Mouse (Mus musculus) layer of hippocampus, adult 8-10 months (tissue): ENCODE measurements around the gene Tbc1d1. TPM values are rescaled to one million over a fixed set of nuclear protein-coding genes. Genes with fewer than 3 reads are reported as not detected.

Experiments used
- DNase-seq, 2 experiments: peaks; one replicate each; pipeline ENCODE4 v3.0.0; 2022; ENCODE audit warnings: low spot score in 2 of 2
- total RNA-seq, 4 experiments: library from RNA; stranded (reverse); gene quantifications; 2 replicates each; pipeline ENCODE4 v1.2.4; 2022

Gene Tbc1d1
- total RNA-seq, 4 experiments from 2014 or later, result 26.0 to 30.5 (median 28.4) TPM

- DNase-seq, result no peak
Measured at GRCm38 (mm10) chr5:64274738-64275451, 118.8 kb downstream of the Tbc1d1 start.

GRCm38 (mm10) chr5:64277646-64278191, 121.6 kb downstream of the Tbc1d1 start:
- DNase-seq, result no peak

GRCm38 (mm10) chr5:64279668-64280067, 123.6 kb downstream of the Tbc1d1 start:
- no peak for DNase-seq

DNA sequence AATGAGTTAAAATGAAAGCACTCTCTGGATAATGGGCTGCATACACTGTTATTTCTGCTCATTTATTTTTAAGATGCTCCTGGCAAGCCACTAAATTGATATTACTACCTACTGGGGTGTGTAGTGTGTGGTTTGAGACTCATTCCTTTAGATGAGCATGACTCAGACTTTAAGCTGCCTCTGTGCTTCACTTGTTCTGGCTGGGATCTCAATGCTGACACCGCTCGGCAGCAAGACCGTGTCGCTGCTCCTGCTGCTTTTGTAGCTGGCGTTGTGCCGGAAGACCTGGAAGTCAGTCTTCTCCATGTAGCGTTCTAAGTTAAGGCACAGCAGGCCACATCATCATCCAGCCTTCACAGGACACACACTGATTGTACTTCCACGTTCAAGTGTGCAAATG, 124.1 kb downstream of the Tbc1d1 start:
- no peak for DNase-seq

- no peak for DNase-seq
Measured at GRCm38 (mm10) chr5:64280613-64281012, 124.5 kb downstream of the Tbc1d1 start.

DNA sequence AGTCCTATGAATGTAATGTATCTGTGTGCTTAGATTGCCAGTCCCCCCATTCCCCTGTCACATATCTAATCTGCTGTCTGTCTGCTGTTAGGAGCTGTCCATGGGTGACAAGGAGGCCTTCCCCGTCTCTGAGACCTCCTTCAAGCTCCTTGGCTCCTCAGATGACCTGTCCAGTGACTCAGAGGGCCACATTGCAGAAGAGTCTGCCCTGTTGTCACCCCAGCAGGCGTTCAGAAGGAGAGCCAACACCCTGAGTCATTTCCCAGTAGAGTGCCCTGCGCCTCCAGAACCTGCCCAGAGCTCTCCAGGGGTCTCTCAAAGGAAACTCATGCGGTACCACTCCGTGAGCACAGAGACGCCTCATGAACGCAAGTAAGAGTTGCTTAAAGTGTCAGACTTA, 125.6 kb downstream of the Tbc1d1 start:
- DNase-seq, result no peak

GRCm38 (mm10) chr5:64282594-64282993, 126.5 kb downstream of the Tbc1d1 start:
- DNase-seq, result no peak

- DNase-seq, result no peak
Measured at GRCm38 (mm10) chr5:64285289-64285688, 129.2 kb downstream of the Tbc1d1 start.

DNA sequence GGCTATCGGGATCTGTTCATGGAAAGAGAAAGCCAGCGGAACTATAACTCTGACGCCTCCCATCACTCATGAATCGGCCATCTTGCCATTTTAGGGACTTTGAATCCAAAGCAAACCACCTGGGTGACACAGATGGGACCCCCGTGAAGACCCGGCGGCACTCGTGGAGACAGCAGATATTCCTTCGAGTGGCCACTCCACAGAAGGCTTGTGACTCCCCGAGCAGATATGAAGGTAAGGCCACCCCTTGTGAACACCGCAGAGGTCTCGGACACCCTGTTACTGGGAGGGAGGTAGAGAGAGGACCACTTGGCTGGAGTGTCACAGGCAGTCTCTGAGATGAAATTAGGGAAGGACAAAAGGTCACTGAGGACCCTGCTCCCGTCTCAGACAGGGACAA, 129.7 kb downstream of the Tbc1d1 start:
- no peak for DNase-seq

DNA sequence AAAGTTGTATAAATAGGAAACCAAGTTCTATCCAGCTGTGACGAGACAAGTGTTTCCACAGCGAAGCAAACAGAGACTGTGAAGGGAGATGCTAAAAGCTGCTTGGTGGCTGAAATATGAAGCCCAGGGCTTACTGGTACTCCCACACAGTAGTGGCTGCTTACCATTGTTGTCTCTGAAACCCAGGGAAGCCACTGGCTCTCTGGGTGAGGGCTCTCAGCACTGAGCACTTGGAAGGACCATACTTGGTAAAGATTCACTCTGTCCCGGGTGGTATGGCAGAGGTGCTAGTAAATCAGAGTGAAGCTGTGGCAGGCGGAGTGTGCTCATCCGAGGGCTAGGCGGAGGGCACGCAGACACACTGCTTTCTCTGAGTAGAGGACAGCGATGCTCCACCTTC, 131.2 kb downstream of the Tbc1d1 start:
- DNase-seq, result no peak

DNA sequence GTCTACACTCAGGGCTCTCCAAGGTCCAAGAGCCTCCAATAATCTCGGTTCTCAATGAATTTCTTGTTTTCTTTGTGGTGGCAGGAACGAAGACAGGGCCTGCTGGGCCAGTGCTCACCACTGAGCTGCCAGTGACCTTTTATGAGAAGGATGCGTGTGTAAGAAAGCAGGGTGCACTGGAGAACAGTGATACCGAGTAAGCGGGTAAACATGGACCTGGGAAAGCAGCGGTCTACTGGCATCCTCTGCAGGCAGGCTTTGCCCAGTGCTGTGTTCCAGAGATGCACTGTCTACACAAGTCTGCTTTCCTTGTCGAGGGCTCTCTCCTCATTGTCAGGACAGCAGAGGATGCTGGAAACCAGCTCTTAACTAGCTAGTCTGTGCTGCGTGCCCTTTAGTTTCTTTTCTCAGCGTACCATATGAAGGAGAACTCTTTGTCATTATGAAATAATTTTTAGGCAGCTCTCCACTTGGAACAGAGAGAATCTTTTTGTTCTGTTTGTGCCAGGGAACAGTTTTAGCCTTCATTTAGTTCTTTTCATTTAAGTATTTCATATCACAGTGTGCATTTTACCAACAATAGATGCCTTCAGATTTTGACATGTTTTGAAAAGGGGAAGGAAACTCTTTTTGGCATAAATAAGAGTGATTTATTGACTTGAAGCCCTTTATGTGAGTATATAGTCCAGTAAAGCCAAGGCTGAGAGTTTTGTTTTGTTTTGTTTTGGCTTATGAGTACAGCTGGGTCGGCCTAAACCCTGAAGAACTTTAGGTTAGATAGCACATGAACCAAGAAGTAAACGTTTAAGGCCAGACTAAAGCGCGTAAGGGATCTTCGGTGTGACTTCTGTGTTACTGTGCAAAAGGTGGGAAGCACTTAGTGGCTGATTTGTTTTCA, 132.2 kb downstream of the Tbc1d1 start:
- no peak for DNase-seq

DNA sequence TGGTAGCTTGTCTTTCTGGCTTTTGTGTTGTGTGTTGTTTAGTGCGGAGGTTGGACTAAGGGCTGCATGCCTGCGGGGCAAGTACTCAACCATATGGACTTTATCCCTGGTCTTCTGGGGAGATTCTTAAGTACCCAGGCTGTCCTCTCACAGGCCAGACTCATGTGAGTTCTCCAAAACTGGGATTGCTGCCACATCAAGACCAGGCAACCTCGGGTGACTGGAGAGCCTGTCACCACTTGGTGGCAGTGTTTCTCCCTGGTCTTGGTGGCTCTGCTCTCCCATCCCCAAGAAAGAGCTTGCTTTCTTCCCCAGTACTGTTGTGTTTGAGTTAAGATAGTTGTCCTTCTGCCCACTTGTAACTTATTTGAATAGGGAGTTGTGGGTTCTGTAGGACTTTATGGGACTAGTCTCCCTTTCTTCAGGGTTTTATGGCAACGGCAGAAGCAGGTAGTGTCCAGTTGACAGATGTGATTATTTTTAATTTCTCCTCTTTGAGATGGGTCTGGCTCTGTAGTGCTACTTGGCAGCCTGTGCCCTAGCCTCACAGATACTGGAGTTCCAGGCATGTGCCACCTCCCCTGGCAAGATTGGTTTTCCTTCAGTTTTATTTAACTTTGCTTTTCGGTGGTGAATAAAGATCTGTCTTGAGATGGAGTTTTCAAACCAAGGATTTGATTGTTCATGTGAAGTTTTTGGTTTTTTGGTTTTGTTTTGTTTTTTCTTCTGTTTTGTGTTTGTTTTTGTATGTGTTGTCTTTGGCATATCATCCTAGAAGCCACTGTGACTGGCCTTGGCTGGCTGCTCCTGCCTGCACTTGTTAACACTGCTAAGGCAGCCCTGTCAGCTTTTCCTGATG, 133.3 kb downstream of the Tbc1d1 start:
- peak; percentile 77 to 79 for DNase-seq

DNA sequence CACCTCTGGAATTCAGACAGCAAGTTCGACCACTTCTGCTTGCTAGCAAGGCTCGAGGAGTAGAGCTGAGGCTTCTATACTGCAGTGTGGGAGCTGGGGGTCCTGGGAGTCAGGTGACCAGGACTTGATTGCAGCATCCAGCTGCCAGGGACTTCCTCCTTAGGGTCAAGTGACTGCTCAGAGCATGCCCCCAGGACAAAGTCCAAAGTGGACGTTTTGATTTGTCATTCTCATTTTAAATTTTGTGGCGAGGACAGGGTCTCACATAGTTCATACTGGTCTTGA, 133.9 kb downstream of the Tbc1d1 start:
- DNase-seq, result no peak

GRCm38 (mm10) chr5:64291657-64292056, 135.6 kb downstream of the Tbc1d1 start:
- no peak for DNase-seq

- no peak for DNase-seq
Measured at GRCm38 (mm10) chr5:64295621-64296020, 139.5 kb downstream of the Tbc1d1 start.

- DNase-seq, result no peak
Measured at GRCm38 (mm10) chr5:64296328-64296727, 140.2 kb downstream of the Tbc1d1 start.

DNA sequence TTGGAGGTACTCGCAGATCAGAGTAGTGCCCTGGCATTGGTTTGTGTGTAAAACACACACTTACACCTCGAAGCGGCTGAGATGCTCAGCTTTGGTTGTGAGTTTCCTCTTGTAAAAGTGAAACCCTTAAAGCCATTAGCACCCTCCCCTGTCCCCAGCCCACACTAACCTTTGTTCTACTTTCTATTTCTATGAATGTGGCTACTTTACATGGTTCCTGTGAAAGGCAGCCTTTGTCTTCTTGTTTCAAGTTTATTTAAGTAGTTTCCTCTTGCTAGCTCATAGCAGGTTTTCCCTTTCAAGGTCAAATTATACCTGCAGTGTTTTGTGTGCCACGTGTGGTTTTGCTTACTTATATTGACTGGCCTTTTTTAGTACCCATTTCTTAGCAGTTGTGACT, 141.0 kb downstream of the Tbc1d1 start:
- no peak for DNase-seq

- DNase-seq, result no peak
Measured at GRCm38 (mm10) chr5:64298331-64299036, 142.4 kb downstream of the Tbc1d1 start.

GRCm38 (mm10) chr5:64299508-64300324, 143.6 kb downstream of the Tbc1d1 start:
- no peak for DNase-seq

- DNase-seq, result no peak
Measured at GRCm38 (mm10) chr5:64301246-64301645, 145.1 kb downstream of the Tbc1d1 start.
